Mouse (Mus musculus) heart, postnatal 0 days (tissue): ENCODE measurements around the gene Acot12.

Experiments
- CTCF ChIP-seq: IDR thresholded peaks from 2 replicates; pipeline ENCODE4 v1.5.1; 2016; ENCODE audit warnings: antibody characterized with exemption, control low read depth, low read depth
- EP300 ChIP-seq: IDR thresholded peaks from 2 replicates; pipeline ENCODE4 v1.6.1; 2016; ENCODE audit warnings: antibody characterized with exemption, low read depth

DNA sequence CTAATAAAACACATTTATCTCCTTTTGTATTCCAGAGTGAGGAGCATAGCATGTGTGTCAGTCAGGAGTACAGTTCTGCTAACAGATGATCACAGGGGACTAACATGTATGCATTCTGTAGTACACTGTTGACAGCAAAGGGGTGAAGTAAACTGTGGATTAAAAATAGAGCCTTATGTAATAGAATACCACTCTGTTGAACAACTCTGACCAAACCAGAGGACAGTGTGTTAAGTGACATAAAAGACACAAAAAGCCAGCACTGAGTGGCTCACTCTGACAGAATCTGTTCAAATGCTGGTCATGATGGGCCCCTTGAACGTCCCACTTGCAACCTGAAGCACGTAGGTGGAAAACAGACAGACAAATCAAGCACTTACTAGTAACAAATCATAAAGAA is 45.9 kb upstream of the Acot12 start:
- no peak for TF ChIP-seq CTCF
- TF ChIP-seq EP300 = no peak
